Mouse (Mus musculus) ES-E14 (cell line): Measurements from ENCODE around the gene Chn2.

Source experiments
- HCFC1 ChIP-seq: IDR thresholded peaks from 2 replicates; pipeline ENCODE4 v1.6.1; 2012; ENCODE audit warnings: low read length, inconsistent platforms, borderline replicate concordance; ENCODE audit not compliant: insufficient read depth
- ZC3H11A ChIP-seq: IDR thresholded peaks from 2 replicates; pipeline ENCODE4 v1.6.1; 2012; ENCODE audit warnings: low read depth, mild to moderate bottlenecking, inconsistent platforms, low read length, borderline replicate concordance

DNA sequence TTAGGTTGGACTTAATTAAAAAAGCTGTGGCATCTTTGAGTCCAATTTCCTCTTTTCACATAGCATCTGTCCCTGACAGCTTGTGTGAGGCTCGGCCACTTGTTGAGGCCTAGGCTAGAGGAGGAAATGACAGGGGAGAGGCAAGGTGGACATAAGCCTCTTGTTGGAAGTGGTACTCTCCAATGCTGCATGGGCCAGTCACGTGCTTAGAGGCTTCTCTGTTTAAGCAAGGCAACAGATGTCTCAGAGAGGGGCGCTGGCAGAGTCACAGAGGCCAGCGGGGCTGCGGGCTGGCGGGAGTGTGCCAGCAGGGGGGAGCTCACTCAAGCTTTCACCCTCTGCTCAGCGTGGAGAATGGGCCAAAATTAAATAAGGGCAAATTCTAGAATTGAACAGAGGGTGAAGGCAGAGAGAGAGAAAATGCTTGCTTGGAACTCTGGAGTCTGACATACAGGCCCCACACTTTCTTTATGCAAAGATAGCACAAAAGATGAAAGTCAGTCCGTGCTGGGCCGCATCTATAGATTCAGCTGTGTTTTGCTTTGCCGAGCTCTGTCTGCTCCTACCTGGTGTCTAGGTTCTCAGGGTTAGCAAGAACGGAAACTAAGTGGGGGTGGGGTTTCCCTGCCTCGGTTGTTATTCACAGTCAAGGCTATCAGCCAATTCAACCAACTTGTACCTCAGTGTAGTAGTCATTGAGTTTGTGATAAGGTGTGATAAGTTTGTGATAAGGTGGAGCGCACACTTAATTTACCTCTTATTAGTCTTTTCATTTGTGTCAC is 80.7 kb downstream of the Chn2 start:
- no peak for TF ChIP-seq HCFC1
- TF ChIP-seq ZC3H11A: no peak
